Mouse (Mus musculus): Measurements from ENCODE around the gene Pla2g1b. TPM values are rescaled to one million over a fixed set of nuclear protein-coding genes. Genes with fewer than 3 reads are reported as not detected.
"Not testable (repeated sequence)": the region's sequence is repeated elsewhere in the genome, so short reads cannot be mapped to it uniquely, and the experiment has no call there.

The Pla2g1b gene
- polyA plus RNA-seq, 1 experiment from 2014 or later: not detected

DNA sequence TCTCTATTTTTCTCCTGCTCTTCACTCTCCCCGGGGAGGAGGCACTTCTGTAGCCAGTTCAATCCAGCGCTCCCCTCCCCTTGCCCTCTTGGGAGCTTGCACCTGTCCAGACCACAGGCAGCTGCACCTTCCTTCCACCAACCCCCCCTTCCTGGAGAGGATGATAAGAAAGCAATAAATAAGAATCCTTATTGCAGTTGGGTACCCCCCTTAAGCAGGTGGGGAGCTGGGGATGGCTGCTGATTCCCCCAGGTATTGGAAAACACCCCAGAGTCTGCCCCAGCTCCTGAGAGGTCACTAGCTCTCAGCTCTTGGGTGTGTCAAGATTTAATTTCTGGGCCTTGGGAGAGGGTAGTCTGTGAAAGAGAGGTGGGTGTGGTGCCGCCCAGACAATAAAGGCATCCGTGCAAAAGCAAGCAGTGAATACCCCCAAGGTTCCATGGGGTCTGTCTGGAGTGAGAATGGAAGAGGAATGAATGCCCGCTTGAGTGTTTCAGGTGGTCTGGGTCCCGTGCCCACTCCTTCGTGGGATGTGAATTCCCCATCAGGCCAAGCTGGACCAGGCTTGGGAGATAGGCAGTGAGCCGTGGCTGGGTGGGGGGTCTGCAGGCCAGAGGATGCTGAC is 30.2 kb upstream of the Pla2g1b start:
- no peaks in the 10 kb centered on the region for H3K27me3 ChIP-seq (ENCODE audit: poor library complexity, severe bottlenecking)
- peaks cover 96% of the 10 kb centered on the region for H3K4me1 ChIP-seq
- no peak for DNase-seq (ENCODE audit: extremely low spot score, low spot score)
- peak overlapping the region; percentile 100 for H3K27ac ChIP-seq
- 6% methylated on average over 8 of the region's 8 CpGs for WGBS
- H3K4me3 ChIP-seq: peak overlapping the region; percentile 99
- H3K9me3 ChIP-seq: no peaks in the 10 kb centered on the region
- peaks cover 98% of the 10 kb centered on the region for H3K36me3 ChIP-seq (replicated peaks)

DNA sequence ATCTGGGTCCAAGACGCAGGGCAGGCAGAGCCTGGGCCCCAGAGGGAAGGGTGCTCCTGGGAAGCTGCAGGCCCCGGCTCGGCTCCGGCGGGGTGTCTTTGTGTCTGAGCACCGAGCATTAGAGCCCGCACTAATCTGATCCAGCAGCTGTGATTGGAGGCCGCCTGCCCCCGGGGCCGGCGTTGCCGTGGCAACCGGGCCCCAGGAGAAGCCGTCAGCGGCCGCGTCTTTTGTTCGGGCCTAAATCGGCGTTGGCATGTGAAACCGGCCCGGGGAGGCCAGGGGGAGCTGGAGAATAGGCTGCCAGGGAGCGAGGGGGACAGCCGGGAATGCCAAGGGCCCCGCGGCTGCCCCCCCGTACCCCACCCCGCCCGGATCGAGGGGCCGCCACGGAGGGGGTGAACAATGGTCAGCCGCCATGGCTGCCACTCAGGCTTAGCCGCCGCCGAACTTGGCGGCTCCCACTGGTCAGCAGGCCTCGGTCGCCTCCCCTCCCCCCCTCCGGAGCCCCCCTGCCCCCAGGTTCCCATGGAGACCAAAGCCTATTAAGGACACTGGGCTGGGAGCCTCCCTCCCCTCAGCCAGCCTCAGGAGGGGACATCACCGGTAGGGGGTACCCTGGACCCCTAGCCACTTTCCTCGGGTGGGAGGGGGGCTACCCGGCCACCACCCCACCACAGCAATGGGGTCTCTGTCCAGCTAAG is 29.5 kb upstream of the Pla2g1b start:
- H3K27me3 ChIP-seq (ENCODE audit: poor library complexity, severe bottlenecking): no peaks in the 10 kb centered on the region
- no peaks in the 10 kb centered on the region for H3K9me3 ChIP-seq
- under 1% methylated on average over 42 of the region's 43 CpGs for WGBS
- peak; percentile 98 for DNase-seq (ENCODE audit: extremely low spot score, low spot score)
- H3K4me1 ChIP-seq: peaks cover 100% of the 10 kb centered on the region
- H3K27ac ChIP-seq: peak overlapping the region; percentile 100
- H3K36me3 ChIP-seq (replicated peaks): peaks cover 98% of the 10 kb centered on the region
- H3K4me3 ChIP-seq: peak overlapping the region; percentile 99

DNA sequence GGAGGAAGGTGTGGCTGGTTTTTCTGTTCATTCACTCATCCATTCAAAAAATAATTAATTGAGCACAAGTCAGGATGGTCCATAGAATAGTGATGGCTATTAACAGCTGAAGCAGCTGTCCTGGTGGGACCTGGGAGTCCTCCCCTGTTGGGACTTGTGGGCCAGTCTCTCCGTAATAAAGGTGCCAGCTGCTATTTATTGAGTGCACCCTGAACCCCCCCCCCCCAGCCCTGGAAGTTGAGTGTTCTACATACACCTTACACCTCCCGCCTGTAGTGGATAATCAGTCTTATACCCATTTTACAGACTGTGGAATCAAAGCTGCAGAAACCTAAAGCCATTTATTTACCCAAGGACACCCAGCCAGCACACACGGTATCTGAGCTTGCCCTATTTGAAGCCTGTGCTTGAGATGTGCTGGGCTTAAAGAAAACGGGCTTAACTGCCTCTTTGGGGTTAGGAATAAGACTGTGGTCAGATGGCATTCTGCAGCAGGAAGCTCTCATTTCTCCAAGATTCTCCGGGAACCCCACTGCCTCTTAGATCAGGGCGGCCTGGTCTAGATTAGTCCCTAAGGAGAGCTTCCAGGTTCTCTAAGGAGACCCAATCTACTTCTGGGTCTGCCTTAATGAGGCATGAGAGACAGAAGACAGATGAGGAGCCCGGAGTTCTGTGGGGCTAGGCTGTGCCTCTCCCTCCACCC is 28.7 kb upstream of the Pla2g1b start:
- Histone ChIP-seq H3K4me1 (peaks cover 93% of the 10 kb centered on the region), H3K27me3 (ENCODE audit: poor library complexity, severe bottlenecking) (no peaks in the 10 kb centered on the region), H3K9me3 (no peaks in the 10 kb centered on the region), H3K36me3 (replicated peaks) (peaks cover 98% of the 10 kb centered on the region), H3K4me3 (peak overlapping the region; percentile 99), H3K27ac (peak overlapping the region; percentile 100)
- WGBS: 20% methylated on average over 7 of the region's 7 CpGs
- peak; percentile 49 for DNase-seq (ENCODE audit: extremely low spot score, low spot score)

DNA sequence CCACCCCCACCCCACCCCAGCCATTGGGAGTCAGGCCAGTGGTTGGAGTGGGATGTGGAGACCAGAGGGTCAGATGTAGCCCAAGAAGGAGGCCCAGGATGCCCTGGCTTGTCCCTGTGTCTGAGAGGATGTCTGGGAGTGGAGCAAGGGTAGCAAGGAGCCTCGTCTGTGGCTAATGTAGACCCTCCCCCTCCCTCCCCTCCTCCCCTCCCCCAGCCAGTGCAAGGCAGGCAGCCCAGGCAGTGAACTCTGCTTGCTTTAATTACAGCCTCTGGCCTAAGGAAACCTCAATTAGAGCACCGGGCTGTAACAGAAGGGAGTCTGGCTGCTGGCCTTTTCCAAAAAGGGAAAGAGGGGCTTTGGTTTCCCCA is 28.1 kb upstream of the Pla2g1b start:
- Histone ChIP-seq H3K27ac (peak overlapping the region; percentile 100), H3K36me3 (replicated peaks) (peaks cover 98% of the 10 kb centered on the region), H3K4me1 (peaks cover 88% of the 10 kb centered on the region), H3K27me3 (ENCODE audit: poor library complexity, severe bottlenecking) (no peaks in the 10 kb centered on the region), H3K4me3 (peak overlapping the region; percentile 99), H3K9me3 (no peaks in the 10 kb centered on the region)
- DNase-seq (ENCODE audit: extremely low spot score, low spot score): peak; percentile 79
- WGBS: 0% methylated on average over 2 of the region's 2 CpGs

DNA sequence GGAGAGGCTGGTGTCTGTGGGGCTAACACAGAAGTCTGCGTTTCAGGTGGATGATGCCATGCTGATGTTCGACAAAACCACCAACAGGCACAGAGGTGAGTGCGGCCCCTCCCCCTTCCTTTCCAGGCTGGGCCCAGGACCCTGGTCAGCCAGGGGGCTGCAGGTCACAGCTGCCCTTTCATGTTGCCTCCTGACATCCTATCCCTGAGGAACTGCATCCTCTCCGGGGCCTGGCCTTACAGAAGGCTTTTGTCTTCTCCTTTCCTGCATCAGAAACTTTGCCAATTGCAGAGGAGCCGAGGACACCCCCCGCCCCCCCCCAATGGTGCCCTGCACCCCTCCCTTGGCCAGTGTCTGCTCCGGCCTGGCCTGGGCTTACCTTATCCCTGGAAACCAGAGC is 27.4 kb upstream of the Pla2g1b start:
- Histone ChIP-seq H3K4me1 (peaks cover 80% of the 10 kb centered on the region), H3K27me3 (ENCODE audit: poor library complexity, severe bottlenecking) (no peaks in the 10 kb centered on the region), H3K36me3 (replicated peaks) (peaks cover 98% of the 10 kb centered on the region), H3K9me3 (no peaks in the 10 kb centered on the region), H3K27ac (peak overlapping the region; percentile 100), H3K4me3 (peak overlapping the region; percentile 99)
- 14% methylated on average over 7 of the region's 7 CpGs for WGBS
- DNase-seq (ENCODE audit: extremely low spot score, low spot score): no peak

DNA sequence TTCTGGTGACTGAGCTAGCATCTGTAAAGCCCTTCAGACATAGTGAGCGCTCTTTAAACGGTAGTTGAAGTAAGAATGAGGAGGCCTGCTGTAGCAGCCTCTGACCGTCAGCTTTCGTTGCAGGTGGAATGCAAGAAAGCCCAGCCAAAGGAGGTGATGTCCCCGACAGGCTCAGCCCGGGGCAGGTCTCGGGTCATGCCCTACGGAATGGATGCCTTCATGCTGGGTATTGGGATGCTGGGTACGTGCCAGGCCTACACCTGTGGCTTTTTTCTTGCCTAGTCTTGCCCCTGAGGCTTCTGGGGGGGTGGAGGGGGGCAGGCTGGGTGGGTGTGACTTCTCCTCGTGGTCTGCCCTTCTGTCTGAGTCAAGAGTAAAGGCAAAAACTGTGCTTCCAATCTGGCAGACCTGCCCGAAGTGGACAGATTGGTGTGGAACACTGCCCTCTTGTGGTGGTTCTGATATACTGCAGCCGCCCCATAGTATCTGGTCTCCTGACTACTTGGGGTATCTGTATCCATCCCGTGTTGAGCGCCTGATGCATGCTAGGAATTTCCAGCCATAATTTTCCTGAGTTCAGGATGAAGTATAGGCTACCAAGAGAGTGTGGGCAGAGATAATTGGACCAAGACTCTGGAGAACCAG is 24.7 kb upstream of the Pla2g1b start:
- H3K36me3 ChIP-seq (replicated peaks): peaks cover 98% of the 10 kb centered on the region
- peak overlapping the region; percentile 13; the same call in 1 of the 2 replicates for H3K4me3 ChIP-seq
- DNase-seq (ENCODE audit: extremely low spot score, low spot score): peak; percentile 82
- peaks cover 54% of the 10 kb centered on the region for H3K4me1 ChIP-seq
- WGBS: 45% methylated on average over 14 of the region's 14 CpGs
- H3K27ac ChIP-seq: peak overlapping the region; percentile 100
- no peaks in the 10 kb centered on the region for H3K9me3 ChIP-seq
- H3K27me3 ChIP-seq (ENCODE audit: poor library complexity, severe bottlenecking): no peaks in the 10 kb centered on the region

DNA sequence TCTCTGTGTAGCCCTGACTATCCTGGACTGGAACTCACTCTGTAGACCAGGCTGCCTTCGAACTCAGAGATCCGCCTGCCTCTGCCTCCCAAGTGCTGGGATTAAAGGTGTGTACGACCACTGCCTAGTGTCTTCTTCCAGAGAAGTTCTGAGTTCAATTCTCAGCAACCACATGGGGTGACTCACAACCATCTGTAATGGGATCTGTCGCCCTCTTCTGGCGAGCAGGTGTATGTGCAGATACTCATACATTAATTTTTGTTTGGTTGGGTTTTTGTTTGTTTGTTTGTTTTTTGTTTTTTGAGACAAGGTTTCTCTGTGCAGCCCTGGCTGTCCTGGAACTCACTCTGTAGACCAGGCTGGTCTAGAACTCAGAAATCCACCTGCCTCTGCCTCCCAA is 23.4 kb upstream of the Pla2g1b start:
- not testable (repeated sequence) for H3K27ac ChIP-seq; DNase-seq (ENCODE audit: extremely low spot score, low spot score); H3K27me3 ChIP-seq (ENCODE audit: poor library complexity, severe bottlenecking); H3K9me3 ChIP-seq; H3K4me3 ChIP-seq
- Histone ChIP-seq H3K4me1 (peaks cover 47% of the 10 kb centered on the region), H3K36me3 (replicated peaks) (peaks cover 100% of the 10 kb centered on the region)
- 81% methylated on average over 5 of the region's 5 CpGs for WGBS

DNA sequence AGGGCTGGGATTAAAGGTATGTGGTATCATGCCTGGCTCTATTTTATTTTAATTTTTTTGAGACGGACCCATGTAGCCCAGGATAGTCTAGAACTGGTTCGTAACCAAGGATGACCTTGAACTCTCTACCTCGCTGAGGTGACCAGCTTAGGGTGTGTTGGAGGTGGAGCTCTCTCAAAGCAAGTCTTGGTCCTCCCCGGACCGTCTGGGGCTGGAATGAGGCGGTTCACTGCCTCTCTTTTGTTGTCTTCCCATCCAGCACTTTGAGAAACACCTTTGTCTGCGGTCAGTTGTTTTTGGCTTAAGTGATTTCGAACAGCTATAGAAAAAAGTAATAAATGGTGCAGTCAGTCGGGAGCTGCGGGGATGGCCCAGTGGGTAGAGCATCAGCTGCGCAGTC is 21.9 kb upstream of the Pla2g1b start:
- Histone ChIP-seq H3K4me3 (no peak overlapping the region), H3K36me3 (replicated peaks) (peaks cover 100% of the 10 kb centered on the region)

DNA sequence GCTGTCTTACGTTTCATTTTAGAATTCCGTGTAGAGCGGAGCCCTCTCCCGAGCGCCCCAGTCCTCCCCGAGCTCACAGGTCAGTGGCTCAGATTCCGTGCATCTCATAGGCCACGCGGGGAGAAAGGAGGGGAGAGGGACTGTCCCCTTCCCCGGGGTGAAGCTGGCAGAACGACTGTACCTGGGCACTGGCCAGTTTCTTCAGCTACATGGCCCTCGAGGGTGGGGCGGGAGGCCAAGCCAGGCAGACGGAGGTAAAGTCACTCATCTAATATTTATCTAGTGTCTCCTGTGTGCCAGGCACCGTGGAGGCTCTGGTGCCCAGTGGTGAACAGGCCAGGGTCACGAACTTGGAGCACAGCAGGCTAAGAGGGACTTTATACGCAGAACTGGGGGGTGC is 19.0 kb upstream of the Pla2g1b start:
- Histone ChIP-seq H3K4me3 (no peak overlapping the region), H3K9me3 (no peaks in the 10 kb centered on the region), H3K27ac (no peak overlapping the region), H3K27me3 (ENCODE audit: poor library complexity, severe bottlenecking) (no peaks in the 10 kb centered on the region), H3K4me1 (0 out of 2 replicates have a peak, but pooled peaks cover 12% of the 10 kb centered on the region), H3K36me3 (replicated peaks) (peaks cover 100% of the 10 kb centered on the region)
- no peak for DNase-seq (ENCODE audit: extremely low spot score, low spot score)
- WGBS: 92% methylated on average over 17 of the region's 17 CpGs

More for the DNA sequence above, 21.9 kb upstream of the Pla2g1b start:
- no peaks in the 10 kb centered on the region for H3K27me3 ChIP-seq (ENCODE audit: poor library complexity, severe bottlenecking)
- peaks cover 34% of the 10 kb centered on the region for H3K4me1 ChIP-seq
- 91% methylated on average over 11 of the region's 11 CpGs for WGBS
- no peak overlapping the region; the same call in 1 of the 2 replicates for H3K27ac ChIP-seq
- no peak for DNase-seq (ENCODE audit: extremely low spot score, low spot score)
- H3K9me3 ChIP-seq: no peaks in the 10 kb centered on the region

DNA sequence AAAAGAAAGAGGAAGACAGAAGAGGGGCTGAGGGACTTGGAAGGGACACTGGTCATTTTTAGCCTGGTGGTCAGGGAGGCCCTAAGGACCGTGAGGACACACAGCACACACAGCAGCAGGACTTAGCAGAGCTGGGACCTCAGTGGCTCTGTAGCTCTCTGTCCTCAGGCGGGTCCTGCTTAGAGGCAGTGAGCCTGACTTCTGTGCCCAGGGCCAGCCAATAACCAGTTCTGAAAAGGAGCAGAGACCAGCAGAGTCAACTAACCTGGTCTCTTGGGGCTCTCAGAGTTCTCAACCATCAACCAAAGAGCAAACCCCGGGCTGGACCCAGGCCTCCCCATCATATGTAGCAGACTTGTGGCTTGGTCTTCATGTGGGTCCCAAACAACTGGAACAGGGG is 16.8 kb upstream of the Pla2g1b start:
- 89% methylated on average over 3 of the region's 3 CpGs for WGBS
- H3K27me3 ChIP-seq (ENCODE audit: poor library complexity, severe bottlenecking): no peaks in the 10 kb centered on the region
- H3K27ac ChIP-seq: no peak overlapping the region
- peaks cover 100% of the 10 kb centered on the region for H3K36me3 ChIP-seq (replicated peaks)
- H3K9me3 ChIP-seq: no peaks in the 10 kb centered on the region
- H3K4me1 ChIP-seq: peaks cover 18% of the 10 kb centered on the region
- no peak overlapping the region for H3K4me3 ChIP-seq
- no peak for DNase-seq (ENCODE audit: extremely low spot score, low spot score)

DNA sequence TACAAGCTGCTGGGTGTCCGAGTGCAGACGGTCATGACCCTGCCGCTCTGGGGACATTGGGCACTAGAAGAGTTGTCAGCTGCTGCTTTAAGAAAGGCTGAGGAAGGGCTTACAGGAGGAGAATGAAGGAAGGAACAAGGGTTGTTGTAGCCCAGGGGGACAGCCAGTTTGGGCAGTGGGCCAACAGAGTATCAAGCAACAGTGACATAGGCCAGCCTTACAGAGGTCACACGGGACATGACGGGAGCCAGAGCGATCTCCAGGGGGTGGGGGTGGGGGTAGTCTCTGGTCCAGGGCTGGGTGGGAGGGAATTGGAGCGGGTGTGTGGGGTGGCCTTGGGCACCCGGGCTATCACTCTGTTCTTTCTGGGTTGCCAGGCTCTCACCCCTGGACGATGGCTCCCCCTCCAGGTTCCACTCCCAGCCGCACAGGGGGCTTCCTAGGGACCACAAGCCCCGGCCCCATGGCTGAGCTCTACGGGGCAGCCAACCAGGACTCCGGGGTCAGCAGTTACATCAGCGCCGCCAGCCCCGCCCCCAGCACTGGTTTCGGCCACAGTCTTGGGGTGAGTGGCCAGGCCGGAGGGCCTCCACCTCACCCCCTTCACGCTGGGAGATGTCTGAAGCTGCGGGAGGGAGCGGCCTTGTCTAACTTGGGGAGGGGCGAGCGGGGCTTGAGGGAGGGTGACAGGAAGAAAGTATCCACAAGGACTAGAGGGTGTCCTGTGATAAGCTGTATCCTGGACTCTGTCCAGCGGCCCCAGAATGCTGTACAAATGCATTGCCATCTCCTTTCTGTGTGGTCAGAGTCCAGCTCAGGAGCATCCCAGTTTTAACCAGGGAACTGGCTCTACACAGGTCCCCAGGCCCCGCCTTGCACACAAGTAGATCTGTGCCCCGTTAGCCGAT is 15.4 kb upstream of the Pla2g1b start:
- no peaks in the 10 kb centered on the region for H3K9me3 ChIP-seq
- no peak for DNase-seq (ENCODE audit: extremely low spot score, low spot score)
- no peaks in the 10 kb centered on the region for H3K27me3 ChIP-seq (ENCODE audit: poor library complexity, severe bottlenecking)
- no peak overlapping the region for H3K27ac ChIP-seq
- no peak overlapping the region for H3K4me3 ChIP-seq
- H3K4me1 ChIP-seq: peaks cover 22% of the 10 kb centered on the region
- WGBS: 93% methylated on average over 27 of the region's 27 CpGs
- peaks cover 94% of the 10 kb centered on the region for H3K36me3 ChIP-seq (replicated peaks)

All from forebrain, embryonic 10.5 days (tissue).